9 mouse cellular contexts compared by ENCODE assay signal in the genomic region with DNA sequence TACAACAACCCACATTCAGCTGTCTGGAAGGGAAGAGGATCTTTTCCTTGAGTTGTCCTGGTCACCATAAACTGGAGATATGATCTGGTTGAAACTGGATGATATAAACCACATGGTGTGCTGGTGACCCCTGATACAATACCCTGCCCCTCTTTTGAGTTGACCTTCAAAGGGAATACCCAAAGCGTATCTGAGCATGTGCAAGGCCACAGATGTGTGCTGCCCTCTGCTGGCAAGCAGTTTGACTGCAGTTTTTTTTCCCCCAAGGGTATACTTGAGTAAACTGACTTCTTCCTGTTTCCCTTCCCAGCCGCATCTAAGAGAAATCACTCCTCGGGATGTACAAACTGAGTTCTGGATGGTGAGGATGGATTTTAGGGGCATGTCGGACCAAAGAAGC. TPM values are rescaled to one million over a fixed set of nuclear protein-coding genes. Genes with fewer than 3 reads are reported as not detected.
DNase-seq lines count a peak whose midpoint lies in the region; ATAC-seq and TF ChIP-seq lines count a peak whose summit lies in the region.
"Had no signal": no experiment of that assay in that cellular context is flagged by ENCODE, and none has a peak within 500 bp of the region (broad histone marks: within the 10 kb centered on the region; RNA-seq: fewer than 3 reads in every experiment).

No protein-coding gene starts in this region.

- no peak for TF ChIP-seq POLR2A in bone marrow macrophage, adult 2 months (IDR thresholded peaks at IDR 0.05; ENCODE audit: borderline replicate concordance, low read depth, low read length)

- H3K4me3 ChIP-seq in bone marrow macrophage, adult 2 months (ENCODE audit: insufficient read depth, low read length), result no peak overlapping the region
- no peak overlapping the region for H3K4me3 ChIP-seq in lung, postnatal 0 days (ENCODE audit: low read depth, low read length)
- H3K4me3 ChIP-seq: limb, embryonic 13.5 days had no signal

- H3K36me3 ChIP-seq in lung, postnatal 0 days (ENCODE audit: insufficient read depth, low read length), result no peaks in the 10 kb centered on the region
- H3K36me3 ChIP-seq: limb, embryonic 13.5 days had no signal

- peak; percentile 61 for TF ChIP-seq CTCF in bone marrow macrophage, adult 2 months (IDR thresholded peaks at IDR 0.05; ENCODE audit: low read depth, low read length)
- peak; percentile 82 for TF ChIP-seq CTCF in lung, postnatal 0 days (IDR thresholded peaks at IDR 0.05)

- no peak overlapping the region for H3K4me2 ChIP-seq in lung, postnatal 0 days (replicated peaks; ENCODE audit: low read depth, low read length)
- H3K4me2 ChIP-seq: limb, embryonic 13.5 days had no signal

- H3K9me3 ChIP-seq in lung, postnatal 0 days (ENCODE audit: low read length), result no peaks in the 10 kb centered on the region
- H3K9me3 ChIP-seq: limb, embryonic 13.5 days had no signal

- H3K27me3 ChIP-seq in lung, postnatal 0 days (replicated peaks; ENCODE audit: insufficient read depth, low read length), result no peaks in the 10 kb centered on the region
- H3K27me3 ChIP-seq: limb, embryonic 13.5 days had no signal

- WGBS in lung, postnatal 0 days, result 26% methylated on average over 4 of the region's 4 CpGs

- H3K9ac ChIP-seq in lung, postnatal 0 days (replicated peaks; ENCODE audit: low read depth), result no peak overlapping the region
- H3K9ac ChIP-seq: limb, embryonic 13.5 days had no signal

- no peaks in the 10 kb centered on the region for H3K4me1 ChIP-seq in bone marrow macrophage, adult 2 months (ENCODE audit: control insufficient read depth, insufficient read depth, low read length)
- no peaks in the 10 kb centered on the region for H3K4me1 ChIP-seq in lung, postnatal 0 days (ENCODE audit: insufficient read depth, low read depth, low read length)
- H3K4me1 ChIP-seq: limb, embryonic 13.5 days had no signal

- TF ChIP-seq EP300 in lung, postnatal 0 days (IDR thresholded peaks at IDR 0.05), result 0 out of 2 replicates have a peak, but pooled peaks have one; percentile 35

- DNase-seq in cerebellum, adult 18-20 months, result peak; percentile 3 to 8
- no peak for DNase-seq in cerebellum, adult 9-10 months
- peak; percentile 57 for DNase-seq in CD4-positive, CD25-positive, alpha-beta regulatory T cell, adult 2 months (ENCODE audit: low read depth, low spot score)
- DNase-seq in frontal cortex, postnatal 36 days (ENCODE audit: low spot score in 2 of 2), result peak; percentile 17 to 25
- peak; percentile 75 to 77 for DNase-seq in kidney, postnatal 4 days
- peak; percentile 83 for DNase-seq in lung, postnatal 0 days (ENCODE audit: low spot score)
- DNase-seq in spleen, adult 18-20 months, result peak; percentile 17 to 52

- H3K27ac ChIP-seq in bone marrow macrophage, adult 2 months (ENCODE audit: insufficient read depth, low read depth, low read length), result no peak overlapping the region
- H3K27ac ChIP-seq in lung, postnatal 0 days (ENCODE audit: low read length), result no peak overlapping the region
- H3K27ac ChIP-seq: limb, embryonic 13.5 days had no signal

- ATAC-seq in lung, postnatal 0 days, result peak; percentile 25; the same call in 1 of the 2 replicates

RNA-seq across cellular contexts. Expression of a gene that starts 59.1 kb away (rescaled TPM):
- 19.6 and 24.8 TPM in 2 replicates for polyA plus RNA-seq in bone marrow macrophage, adult 2 months (2012; ENCODE audit: insufficient read depth, insufficient read length, missing spikeins)
- polyA plus RNA-seq in lung, postnatal 0 days (2015; fragmentation: Nextera tagmentation; extraction: Ambion mirVana), result 122 and 126 TPM in 2 replicates
